Mouse (Mus musculus) midbrain, embryonic 11.5 days (tissue): Measurements from ENCODE around the gene Hist1h3g. TPM values are rescaled to one million over a fixed set of nuclear protein-coding genes. Genes with fewer than 3 reads are reported as not detected.
"Not testable (repeated sequence)": the region's sequence is repeated elsewhere in the genome, so short reads cannot be mapped to it uniquely, and the experiment has no call there.

Experiments used
- ATAC-seq: fragments of 200-750 bp; cut with Nextera tagmentation; 2 replicates; pipeline ENCODE4 v1.8.0; 2017; ENCODE audit warnings: moderate TSS enrichment, moderate library complexity; ENCODE audit not compliant: low FRiP score
- DNase-seq: peaks from one replicate; pipeline ENCODE4 v3.0.0; 2015; ENCODE audit warnings: low spot score; ENCODE audit errors: missing footprints
- H3K27ac ChIP-seq: fragments of 300-500 bp; sonication (generic); 2 replicates; pipeline ENCODE4 v1.5.1; 2014; ENCODE audit warnings: low read depth, low read length
- H3K27me3 ChIP-seq: fragments of 300-500 bp; sonication (generic); 2 replicates; pipeline ENCODE4 v1.6.1; 2014; ENCODE audit warnings: mild to moderate bottlenecking, low read length, moderate library complexity, mixed read lengths; ENCODE audit not compliant: control insufficient read depth, insufficient read depth
- H3K36me3 ChIP-seq: fragments of 300-500 bp; sonication (generic); 2 replicates; pipeline ENCODE4 v1.6.1; 2014; ENCODE audit warnings: mild to moderate bottlenecking, low read length, moderate library complexity, mixed read lengths; ENCODE audit not compliant: control insufficient read depth, insufficient read depth
- H3K4me1 ChIP-seq: fragments of 300-500 bp; sonication (generic); 2 replicates; pipeline ENCODE4 v1.6.1; 2014; ENCODE audit warnings: low read length; ENCODE audit not compliant: control insufficient read depth, insufficient read depth
- H3K4me2 ChIP-seq: fragments of 300-500 bp; sonication (generic); 2 replicates; pipeline ENCODE4 v1.6.1; 2014; ENCODE audit warnings: mild to moderate bottlenecking, moderate library complexity
- H3K4me3 ChIP-seq: fragments of 300-500 bp; sonication (generic); 2 replicates; pipeline ENCODE4 v1.5.1; 2014; ENCODE audit warnings: low read depth, low read length
- H3K9ac ChIP-seq: fragments of 300-500 bp; sonication (generic); 2 replicates; pipeline ENCODE4 v1.6.1; 2014; ENCODE audit warnings: low read length
- H3K9me3 ChIP-seq: fragments of 300-500 bp; sonication (generic); 2 replicates; pipeline ENCODE4 v1.6.1; 2016; ENCODE audit warnings: low read length; ENCODE audit not compliant: control insufficient read depth
- WGBS: fragments of 180-500 bp; shearing (Covaris S2); extraction: QIAGEN DNeasy Blood & Tissue Kit; methylation state at CpG from one replicate; pipeline ENCODE4 v1.1.7; 2014; 5-methylcytosine and 5-hydroxymethylcytosine counted together
- polyA plus RNA-seq: library from polyadenylated mRNA; unstranded; fragments of >200 nt; fragmentation: Nextera tagmentation; extraction: Ambion mirVana; gene quantifications from 2 replicates; pipeline ENCODE4 v1.2.1, GENCODE M21; 2014

Gene Hist1h3g
- polyA plus RNA-seq, 1 experiment from 2014 or later = 4.0 TPM

- H3K4me1 ChIP-seq, ATAC-seq, H3K36me3 ChIP-seq, H3K27me3 ChIP-seq, H3K9me3 ChIP-seq: not testable (repeated sequence)
- peak overlapping the region; percentile 63 for H3K4me2 ChIP-seq
- DNase-seq = peak; percentile 91
- peak overlapping the region; percentile 43 for H3K4me3 ChIP-seq
- under 1% methylated on average over 11 of the region's 34 CpGs for WGBS
- peak overlapping the region; percentile 75 for H3K9ac ChIP-seq
- peak overlapping the region; percentile 93 for H3K27ac ChIP-seq
These were observed 36.4 kb downstream of the Hist1h3g start for GRCm38 (mm10) chr13:23571504-23572217.

GRCm38 (mm10) chr13:23572218-23573033, 37.2 kb downstream of the Hist1h3g start:
- 42% methylated on average over 2 of the region's 2 CpGs for WGBS
- DNase-seq (peak; percentile 92), ATAC-seq (no peak)
- peak overlapping the region; percentile 75 for H3K9ac ChIP-seq
- peaks cover 15% of the 10 kb centered on the region for H3K4me1 ChIP-seq
- H3K4me3 ChIP-seq = peak overlapping the region; percentile 43
- H3K27me3 ChIP-seq = no peaks in the 10 kb centered on the region
- peak overlapping the region; percentile 93 for H3K27ac ChIP-seq
- H3K4me2 ChIP-seq = peak overlapping the region; percentile 63
- no peaks in the 10 kb centered on the region for H3K36me3 ChIP-seq
- no peaks in the 10 kb centered on the region for H3K9me3 ChIP-seq

GRCm38 (mm10) chr13:23573034-23573897, 38.0 kb downstream of the Hist1h3g start:
- Histone ChIP-seq H3K9ac (peak overlapping the region; percentile 55), H3K4me1 (peaks cover 15% of the 10 kb centered on the region), H3K4me2 (peak overlapping the region; percentile 63), H3K27ac (peak overlapping the region; percentile 93), H3K4me3 (peak overlapping the region; percentile 18; the same call in 1 of the 2 replicates)
- not testable (repeated sequence) for H3K9me3 ChIP-seq, H3K27me3 ChIP-seq, H3K36me3 ChIP-seq, ATAC-seq
- WGBS = 11% methylated on average over 17 of the region's 20 CpGs
- peak; percentile 91 for DNase-seq

GRCm38 (mm10) chr13:23573898-23574524, 38.8 kb downstream of the Hist1h3g start, which contains the start of the genes Hist1h2bf and Hist1h2ad:
TSS of gene Hist1h2bf (minus strand) at chr13:23574196.
TSS of gene Hist1h2ad (plus strand) at chr13:23574381.
- H3K4me3 ChIP-seq = peak within 1 kb of the TSS; percentile 39; the same call in 1 of the 2 replicates
- 0% methylated on average over 24 of the region's 42 CpGs for WGBS
- peak within 1 kb of the TSS; percentile 93 for H3K27ac ChIP-seq
- peaks cover 15% of the 10 kb centered on the region for H3K4me1 ChIP-seq
- peak within 1 kb of the TSS; percentile 63 for H3K4me2 ChIP-seq
- H3K27me3 ChIP-seq, H3K9me3 ChIP-seq, H3K36me3 ChIP-seq: not testable (repeated sequence)
- peak within 1 kb of the TSS; percentile 62 for H3K9ac ChIP-seq
- DNase-seq = peak; percentile 98
- peak; percentile 90 for ATAC-seq

GRCm38 (mm10) chr13:23574546-23575170, 39.4 kb downstream of the Hist1h3g start:
- not testable (repeated sequence) for H3K9me3 ChIP-seq, ATAC-seq, H3K27me3 ChIP-seq, H3K36me3 ChIP-seq
- Histone ChIP-seq H3K9ac (peak overlapping the region; percentile 62), H3K4me1 (peaks cover 15% of the 10 kb centered on the region), H3K4me2 (peak overlapping the region; percentile 61), H3K4me3 (peak overlapping the region; percentile 27; the same call in 1 of the 2 replicates), H3K27ac (peak overlapping the region; percentile 83)
- DNase-seq = peak; percentile 92
- 0% methylated on average over 4 of the region's 39 CpGs for WGBS

GRCm38 (mm10) chr13:23575271-23575851, 40.1 kb downstream of the Hist1h3g start, which contains the start of gene Hist1h3d:
TSS of gene Hist1h3d (plus strand) at chr13:23575763.
- peak within 1 kb of the TSS; percentile 77 for H3K9ac ChIP-seq
- H3K4me2 ChIP-seq = peak within 1 kb of the TSS; percentile 61
- peak within 1 kb of the TSS; percentile 83 for H3K27ac ChIP-seq
- H3K27me3 ChIP-seq = no peaks in the 10 kb centered on the region
- ATAC-seq = peak; percentile 60
- no peaks in the 10 kb centered on the region for H3K9me3 ChIP-seq
- H3K4me3 ChIP-seq = peak within 1 kb of the TSS; percentile 39
- DNase-seq = peak; percentile 94
- H3K4me1 ChIP-seq = peaks cover 11% of the 10 kb centered on the region
- under 1% methylated on average over 18 of the region's 18 CpGs for WGBS
- no peaks in the 10 kb centered on the region for H3K36me3 ChIP-seq

- Histone ChIP-seq H3K27ac (peak overlapping the region; percentile 81), H3K4me3 (peak overlapping the region; percentile 39), H3K4me2 (peak overlapping the region; percentile 61), H3K9ac (peak overlapping the region; percentile 77), H3K4me1 (peaks cover 11% of the 10 kb centered on the region)
- not testable (repeated sequence) for H3K36me3 ChIP-seq, ATAC-seq, H3K9me3 ChIP-seq, H3K27me3 ChIP-seq
- peak; percentile 92 for DNase-seq
- WGBS = under 1% methylated on average over 11 of the region's 40 CpGs
These were observed 40.7 kb downstream of the Hist1h3g start for GRCm38 (mm10) chr13:23575864-23576313.
